Mouse (Mus musculus) kidney, embryonic 14.5 days (tissue): ENCODE measurements at regions not wholly inside any gene's neighbourhood (a gene's known extent, or its start where the extent isn't known, plus 50 kb on each side); places are given as distances from the start of the nearest gene placed in this dataset.

Experiments
- ATAC-seq: fragments of 200-750 bp; cut with Nextera tagmentation; 2 replicates; pipeline ENCODE4 v1.8.0; 2017; ENCODE audit warnings: moderate number of reproducible peaks, mild to moderate bottlenecking, moderate TSS enrichment, moderate library complexity; ENCODE audit not compliant: low FRiP score, low TSS enrichment
- H3K27ac ChIP-seq: fragments of 300-500 bp; sonication (generic); 2 replicates; pipeline ENCODE4 v1.5.1; 2014; ENCODE audit warnings: low read depth, mild to moderate bottlenecking, low read length, moderate library complexity, mixed read lengths
- H3K27me3 ChIP-seq: fragments of 300-500 bp; sonication (generic); 2 replicates; pipeline ENCODE4 v1.6.1; 2014; ENCODE audit warnings: mild to moderate bottlenecking, low read length; ENCODE audit not compliant: control insufficient read depth, insufficient read depth
- H3K36me3 ChIP-seq: fragments of 300-500 bp; sonication (generic); 2 replicates; pipeline ENCODE4 v1.6.1; 2014; ENCODE audit warnings: low read length, mixed read lengths; ENCODE audit not compliant: control insufficient read depth, insufficient read depth
- H3K4me1 ChIP-seq: fragments of 300-500 bp; sonication (generic); 2 replicates; pipeline ENCODE4 v1.6.1; 2014; ENCODE audit warnings: low read length, mixed read lengths; ENCODE audit not compliant: control insufficient read depth, insufficient read depth
- H3K4me2 ChIP-seq: fragments of 300-500 bp; sonication (generic); replicated peaks from 2 replicates; pipeline ENCODE4 v1.6.1; 2014; ENCODE audit warnings: low read depth, mild to moderate bottlenecking, low read length
- H3K4me3 ChIP-seq: fragments of 300-500 bp; sonication (generic); 2 replicates; pipeline ENCODE4 v1.5.1; 2014; ENCODE audit warnings: mild to moderate bottlenecking, low read length
- H3K9ac ChIP-seq: fragments of 300-500 bp; sonication (generic); 2 replicates; pipeline ENCODE4 v1.6.1; 2014; ENCODE audit warnings: low read depth, mild to moderate bottlenecking, low read length, moderate library complexity
- H3K9me3 ChIP-seq: fragments of 300-500 bp; sonication (generic); 2 replicates; pipeline ENCODE4 v1.6.1; 2016; ENCODE audit warnings: low read length; ENCODE audit not compliant: control insufficient read depth
- whole genome bisulfite sequencing: fragments of 180-500 bp; shearing (Covaris S2); extraction: QIAGEN DNeasy Blood & Tissue Kit; methylation state at CpG from one replicate; pipeline ENCODE4 v1.1.7; 2014; 5-methylcytosine and 5-hydroxymethylcytosine counted together

- no peaks in the 10 kb centered on the region for H3K4me1 ChIP-seq
- WGBS: 51% methylated on average over 3 of the region's 3 CpGs
- ATAC-seq: no peak
- no peak overlapping the region for H3K9ac ChIP-seq
- H3K27ac ChIP-seq: no peak overlapping the region
- no peak overlapping the region for H3K4me2 ChIP-seq
- no peak overlapping the region for H3K4me3 ChIP-seq
- no peaks in the 10 kb centered on the region for H3K36me3 ChIP-seq
- no peaks in the 10 kb centered on the region for H3K27me3 ChIP-seq
- H3K9me3 ChIP-seq: no peaks in the 10 kb centered on the region
Observed at GRCm38 (mm10) chr9:116511450-116511849, 336.3 kb upstream of the Tgfbr2 start.

- Histone ChIP-seq H3K4me1 (no peaks in the 10 kb centered on the region), H3K9ac (no peak overlapping the region), H3K4me2 (no peak overlapping the region), H3K4me3 (no peak overlapping the region), H3K27ac (no peak overlapping the region), H3K9me3 (no peaks in the 10 kb centered on the region), H3K36me3 (no peaks in the 10 kb centered on the region), H3K27me3 (no peaks in the 10 kb centered on the region)
- WGBS: 90% methylated on average over 5 of the region's 5 CpGs
- no peak for ATAC-seq
Observed at GRCm38 (mm10) chr9:116507756-116508155, 332.6 kb upstream of the Tgfbr2 start.

GRCm38 (mm10) chr9:116502831-116503230, 327.7 kb upstream of the Tgfbr2 start:
- Histone ChIP-seq H3K27ac (no peak overlapping the region), H3K4me3 (no peak overlapping the region), H3K4me2 (no peak overlapping the region), H3K4me1 (no peaks in the 10 kb centered on the region), H3K27me3 (no peaks in the 10 kb centered on the region), H3K9ac (no peak overlapping the region), H3K36me3 (no peaks in the 10 kb centered on the region), H3K9me3 (no peaks in the 10 kb centered on the region)
- no peak for ATAC-seq
- WGBS: 65% methylated on average over 5 of the region's 5 CpGs

GRCm38 (mm10) chr9:116500951-116501350, 325.8 kb upstream of the Tgfbr2 start:
- WGBS: 87% methylated on average over 3 of the region's 3 CpGs

GRCm38 (mm10) chr9:116491227-116491626, 316.1 kb upstream of the Tgfbr2 start:
- no peak overlapping the region for H3K27ac ChIP-seq
- H3K27me3 ChIP-seq: no peaks in the 10 kb centered on the region
- no peak overlapping the region for H3K9ac ChIP-seq
- no peak overlapping the region for H3K4me2 ChIP-seq
- H3K4me1 ChIP-seq: no peaks in the 10 kb centered on the region
- no peak for ATAC-seq
- peaks cover 6% of the 10 kb centered on the region; the same call in 1 of the 2 replicates for H3K9me3 ChIP-seq
- no peaks in the 10 kb centered on the region for H3K36me3 ChIP-seq
- 90% methylated on average over 2 of the region's 2 CpGs for WGBS
- no peak overlapping the region for H3K4me3 ChIP-seq

More at GRCm38 (mm10) chr9:116500951-116501350, 325.8 kb upstream of the Tgfbr2 start:
- no peaks in the 10 kb centered on the region for H3K4me1 ChIP-seq
- no peak overlapping the region for H3K27ac ChIP-seq
- no peaks in the 10 kb centered on the region for H3K36me3 ChIP-seq
- no peak overlapping the region for H3K4me3 ChIP-seq
- H3K27me3 ChIP-seq: no peaks in the 10 kb centered on the region
- no peak overlapping the region for H3K4me2 ChIP-seq
- H3K9me3 ChIP-seq: no peaks in the 10 kb centered on the region
- no peak overlapping the region for H3K9ac ChIP-seq
- ATAC-seq: no peak

- WGBS: 72% methylated on average over 4 of the region's 4 CpGs
- H3K4me2 ChIP-seq: no peak overlapping the region
- no peak overlapping the region for H3K9ac ChIP-seq
- H3K4me1 ChIP-seq: no peaks in the 10 kb centered on the region
- no peak overlapping the region for H3K4me3 ChIP-seq
- no peak overlapping the region for H3K27ac ChIP-seq
- no peaks in the 10 kb centered on the region for H3K36me3 ChIP-seq
- ATAC-seq: no peak
- no peaks in the 10 kb centered on the region for H3K27me3 ChIP-seq
- peaks cover 6% of the 10 kb centered on the region; the same call in 1 of the 2 replicates for H3K9me3 ChIP-seq
Observed at GRCm38 (mm10) chr9:116489787-116490186, 314.6 kb upstream of the Tgfbr2 start.

GRCm38 (mm10) chr9:116489273-116489672, 314.1 kb upstream of the Tgfbr2 start:
- WGBS: 79% methylated on average over 5 of the region's 5 CpGs
- no peak overlapping the region for H3K4me3 ChIP-seq
- no peaks in the 10 kb centered on the region for H3K36me3 ChIP-seq
- ATAC-seq: no peak
- H3K9ac ChIP-seq: no peak overlapping the region
- no peak overlapping the region for H3K4me2 ChIP-seq
- no peak overlapping the region for H3K27ac ChIP-seq
- no peaks in the 10 kb centered on the region for H3K27me3 ChIP-seq
- peaks cover 6% of the 10 kb centered on the region; the same call in 1 of the 2 replicates for H3K9me3 ChIP-seq
- H3K4me1 ChIP-seq: no peaks in the 10 kb centered on the region

- no peaks in the 10 kb centered on the region for H3K36me3 ChIP-seq
- no peaks in the 10 kb centered on the region for H3K9me3 ChIP-seq
- H3K9ac ChIP-seq: no peak overlapping the region
- H3K4me2 ChIP-seq: no peak overlapping the region
- WGBS: 82% methylated on average over 3 of the region's 3 CpGs
- ATAC-seq: no peak
- H3K4me3 ChIP-seq: no peak overlapping the region
- no peak overlapping the region for H3K27ac ChIP-seq
- H3K27me3 ChIP-seq: no peaks in the 10 kb centered on the region
- H3K4me1 ChIP-seq: no peaks in the 10 kb centered on the region
Observed at GRCm38 (mm10) chr9:116477309-116477708, 302.1 kb upstream of the Tgfbr2 start.

GRCm38 (mm10) chr9:116475206-116475955, 300.2 kb upstream of the Tgfbr2 start:
- Histone ChIP-seq H3K9me3 (no peaks in the 10 kb centered on the region), H3K9ac (no peak overlapping the region), H3K4me1 (no peaks in the 10 kb centered on the region), H3K36me3 (no peaks in the 10 kb centered on the region), H3K27me3 (no peaks in the 10 kb centered on the region), H3K4me2 (no peak overlapping the region), H3K4me3 (no peak overlapping the region), H3K27ac (no peak overlapping the region)
- WGBS: 80% methylated on average over 12 of the region's 12 CpGs
- ATAC-seq: no peak
